Mouse (Mus musculus): ENCODE measurements around the gene Oprl1.

DNA sequence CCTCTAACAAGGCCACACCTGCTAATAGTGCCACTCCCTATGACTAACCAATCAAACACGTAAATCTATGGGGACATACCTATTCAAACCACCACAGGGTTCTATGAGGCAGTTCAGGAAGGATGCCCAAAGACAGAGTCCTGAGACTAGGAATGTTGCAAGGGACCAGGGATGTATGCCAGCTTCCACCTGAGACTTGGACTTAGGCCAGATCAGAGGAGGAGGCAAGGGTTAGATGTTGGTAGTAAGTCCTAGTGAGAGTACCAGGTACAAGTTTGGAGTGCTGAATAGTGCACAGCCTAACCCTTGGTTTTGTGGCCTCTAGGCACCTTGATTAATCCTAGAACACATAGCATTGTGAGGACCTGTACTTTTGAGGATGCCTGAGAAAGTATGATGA is 37.8 kb downstream of the Oprl1 start:
- TF ChIP-seq CTCF (conservative IDR thresholded peaks at IDR 0.05 in 1 of 2, IDR thresholded peaks at IDR 0.05 in 1 of 2; ENCODE audit: low read depth in 2 of 2, low read length in 2 of 2), result no peak
- TF ChIP-seq RCOR1 (conservative IDR thresholded peaks at IDR 0.05; ENCODE audit: low read depth, low read length), result no peak
- no peak for TF ChIP-seq CHD2 (IDR thresholded peaks at IDR 0.05; ENCODE audit: low read length)
- no peak for TF ChIP-seq ZKSCAN1 (IDR thresholded peaks at IDR 0.05; ENCODE audit: borderline replicate concordance, low read depth, low read length)

Measured in CH12.LX (cell line).